ENCODE assay signal across 20 mouse cellular contexts in the genomic region with DNA sequence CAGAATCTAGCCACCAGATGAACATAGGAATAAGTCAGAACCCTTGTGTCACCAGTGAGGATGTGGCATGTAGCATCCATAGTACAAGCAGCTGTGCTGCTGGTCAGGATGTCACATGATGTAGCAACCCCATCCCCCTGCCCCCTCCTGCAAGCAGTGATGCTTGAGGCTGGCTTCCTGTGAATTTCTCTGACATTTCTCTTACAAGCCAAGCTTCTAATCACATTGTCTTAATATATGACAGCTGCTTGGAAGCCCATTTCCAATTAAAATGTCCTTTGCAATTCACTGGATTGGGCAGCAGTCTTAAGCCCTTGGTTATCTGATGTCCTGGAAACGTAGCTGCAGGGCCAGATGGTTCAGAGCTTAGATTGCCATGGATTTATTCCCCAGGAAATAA.
DNase-seq lines count a peak whose midpoint lies in the region; ATAC-seq lines count a peak whose summit lies in the region.
"Had no signal": no experiment of that assay in that cellular context is flagged by ENCODE, and none has a peak within 500 bp of the region (broad histone marks: within the 10 kb centered on the region; RNA-seq: fewer than 3 reads in every experiment).

No protein-coding gene starts in this region.

- H3K4me1 ChIP-seq in midbrain, embryonic 14.5 days (ENCODE audit: control insufficient read depth, insufficient read depth, low read length), result no peaks in the 10 kb centered on the region
- H3K4me1 ChIP-seq in midbrain, embryonic 11.5 days (ENCODE audit: control insufficient read depth, insufficient read depth, low read length), result no peaks in the 10 kb centered on the region
- no peaks in the 10 kb centered on the region for H3K4me1 ChIP-seq in heart, embryonic 12.5 days (replicated peaks)
- H3K4me1 ChIP-seq: limb, embryonic 12.5 days; neural tube, embryonic 15.5 days had no signal

- no peak overlapping the region for H3K9ac ChIP-seq in midbrain, embryonic 14.5 days (replicated peaks; ENCODE audit: low read length)
- H3K9ac ChIP-seq in midbrain, embryonic 11.5 days (ENCODE audit: low read length), result no peak overlapping the region
- H3K9ac ChIP-seq in heart, embryonic 12.5 days, result no peak overlapping the region
- H3K9ac ChIP-seq: limb, embryonic 12.5 days; liver, embryonic 14.5 days; neural tube, embryonic 15.5 days had no signal

- peak; percentile 22 for DNase-seq in midbrain, embryonic 14.5 days
- DNase-seq in midbrain, embryonic 11.5 days (ENCODE audit: low spot score, missing footprints), result no peak
- peak; percentile 28 for DNase-seq in cerebellum, adult 11-12 months
- peak; percentile 47 to 49 for DNase-seq in cerebellum, postnatal 14 days
- peak; percentile 36 for DNase-seq in thymus, postnatal 25 days
- no peak for DNase-seq in kidney, postnatal 4 days
- DNase-seq: adrenal gland, postnatal 36 days; gastrocnemius, postnatal 10 days; right cerebral cortex, postnatal 25 days had no signal

- no peak overlapping the region for H3K4me2 ChIP-seq in midbrain, embryonic 14.5 days (ENCODE audit: low read length)
- no peak overlapping the region for H3K4me2 ChIP-seq in midbrain, embryonic 11.5 days
- H3K4me2 ChIP-seq in heart, embryonic 12.5 days, result no peak overlapping the region
- H3K4me2 ChIP-seq: heart, embryonic 11.5 days; limb, embryonic 12.5 days; neural tube, embryonic 15.5 days had no signal

- no peak overlapping the region for H3K4me3 ChIP-seq in midbrain, embryonic 14.5 days (replicated peaks; ENCODE audit: low read depth, low read length)
- H3K4me3 ChIP-seq in midbrain, embryonic 11.5 days (ENCODE audit: low read depth, low read length), result no peak overlapping the region
- H3K4me3 ChIP-seq in heart, embryonic 12.5 days, result no peak overlapping the region
- H3K4me3 ChIP-seq: layer of hippocampus, adult 2 months; left cerebral cortex, adult 2 months; limb, embryonic 12.5 days; neural tube, embryonic 15.5 days had no signal

- no peak overlapping the region for H3K27ac ChIP-seq in midbrain, embryonic 14.5 days (replicated peaks; ENCODE audit: low read depth, low read length)
- H3K27ac ChIP-seq in midbrain, embryonic 11.5 days (ENCODE audit: low read depth, low read length), result no peak overlapping the region
- no peak overlapping the region for H3K27ac ChIP-seq in heart, embryonic 12.5 days (ENCODE audit: poor library complexity, severe bottlenecking)
- H3K27ac ChIP-seq: layer of hippocampus, adult 2 months; left cerebral cortex, adult 2 months; limb, embryonic 12.5 days; liver, embryonic 14.5 days; neural tube, embryonic 15.5 days had no signal

- no peaks in the 10 kb centered on the region for H3K27me3 ChIP-seq in midbrain, embryonic 14.5 days (ENCODE audit: control insufficient read depth, insufficient read depth, low read length)
- H3K27me3 ChIP-seq in midbrain, embryonic 11.5 days (ENCODE audit: control insufficient read depth, insufficient read depth, low read length), result no peaks in the 10 kb centered on the region
- no peaks in the 10 kb centered on the region for H3K27me3 ChIP-seq in heart, embryonic 12.5 days (replicated peaks)
- H3K27me3 ChIP-seq: limb, embryonic 12.5 days; neural tube, embryonic 15.5 days had no signal

- H3K9me3 ChIP-seq in midbrain, embryonic 14.5 days (ENCODE audit: control insufficient read depth, low read length), result peaks cover 12% of the 10 kb centered on the region
- H3K9me3 ChIP-seq in midbrain, embryonic 11.5 days (ENCODE audit: control insufficient read depth, low read length), result peaks cover 7% of the 10 kb centered on the region
- peaks cover 12% of the 10 kb centered on the region; the same call in 1 of the 2 replicates for H3K9me3 ChIP-seq in heart, embryonic 12.5 days (replicated peaks)

- H3K36me3 ChIP-seq in midbrain, embryonic 14.5 days (ENCODE audit: control insufficient read depth, insufficient read depth, low read length), result no peaks in the 10 kb centered on the region
- no peaks in the 10 kb centered on the region for H3K36me3 ChIP-seq in midbrain, embryonic 11.5 days (ENCODE audit: control insufficient read depth, insufficient read depth, low read length)
- no peaks in the 10 kb centered on the region for H3K36me3 ChIP-seq in heart, embryonic 12.5 days
- H3K36me3 ChIP-seq: limb, embryonic 12.5 days; neural tube, embryonic 15.5 days had no signal

- WGBS in midbrain, embryonic 14.5 days, result 23% methylated on average over 1 of the region's 1 CpGs
- 60% methylated on average over 1 of the region's 1 CpGs for WGBS in midbrain, embryonic 11.5 days
- 48% methylated on average over 1 of the region's 1 CpGs for WGBS in heart, embryonic 12.5 days

- ATAC-seq in midbrain, embryonic 14.5 days (ENCODE audit: low FRiP score, low TSS enrichment), result no peak
- ATAC-seq in midbrain, embryonic 11.5 days (ENCODE audit: low FRiP score), result no peak
- ATAC-seq in heart, embryonic 12.5 days (ENCODE audit: insufficient number of reproducible peaks, low FRiP score), result no peak
- ATAC-seq: CD4-positive, CD25-positive, alpha-beta regulatory T cell, adult 4 months; forebrain, embryonic 14.5 days; inflammation-experienced regulatory T-cells, adult 6 months; lung, postnatal 0 days had no signal

Comparison
In these comparisons a context has a peak if more than half of its experiments do, and no peak if none do; other contexts are left out.
1. DNase-seq: peak in midbrain, embryonic 14.5 days (single experiment), cerebellum, adult 11-12 months (single experiment), cerebellum, postnatal 14 days (2 of 2) and thymus, postnatal 25 days (single experiment); none in midbrain, embryonic 11.5 days (single experiment) and kidney, postnatal 4 days (0 of 2).